Comparison of ENCODE assay signal across 22 mouse cellular contexts in the genomic region with DNA sequence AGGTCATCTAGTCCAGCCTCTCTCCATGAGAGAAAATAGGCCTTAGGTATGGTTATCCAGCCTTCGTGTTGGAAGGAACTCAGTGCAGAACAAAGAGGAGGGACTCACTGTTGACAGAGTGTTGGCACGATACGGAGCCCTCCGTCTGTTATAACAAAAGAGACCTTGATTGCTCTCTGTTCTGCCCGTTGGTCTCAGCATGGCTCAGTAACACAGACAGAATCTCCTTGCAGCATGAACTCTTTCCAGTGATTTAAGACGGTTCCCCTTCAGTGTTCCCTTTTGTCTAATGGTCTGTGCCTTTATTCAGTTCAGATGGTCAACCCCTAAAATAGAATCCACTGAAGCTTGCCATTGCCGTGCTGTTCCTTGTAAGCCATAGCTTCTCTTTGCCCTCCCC. TPM values are rescaled to one million over a fixed set of nuclear protein-coding genes. Genes with fewer than 3 reads are reported as not detected.
DNase-seq lines count a peak whose midpoint lies in the region; ATAC-seq and TF ChIP-seq lines count a peak whose summit lies in the region.
"Had no signal": no experiment of that assay in that cellular context is flagged by ENCODE, and none has a peak within 500 bp of the region (broad histone marks: within the 10 kb centered on the region; RNA-seq: fewer than 3 reads in every experiment).

No protein-coding gene starts in this region.

- no peak overlapping the region for H3K4me3 ChIP-seq in forebrain, postnatal 0 days (ENCODE audit: low read depth, low read length)
- H3K4me3 ChIP-seq in forebrain, embryonic 10.5 days = no peak overlapping the region
- H3K4me3 ChIP-seq: heart, adult 2 months; limb, embryonic 13.5 days; liver, embryonic 13.5 days; lung, embryonic 15.5 days; megakaryocyte, embryonic 14.5 days; midbrain, embryonic 15.5 days; neural tube, embryonic 15.5 days had no signal

- peak; percentile 47; the same call in 1 of the 2 replicates for ATAC-seq in forebrain, postnatal 0 days
- ATAC-seq: inflammation-experienced regulatory T-cells, adult 6 months; midbrain, embryonic 15.5 days had no signal

- H3K4me2 ChIP-seq in forebrain, postnatal 0 days (ENCODE audit: low read depth) = no peak overlapping the region
- H3K4me2 ChIP-seq: limb, embryonic 13.5 days; liver, embryonic 13.5 days; lung, embryonic 15.5 days; midbrain, embryonic 15.5 days; neural tube, embryonic 15.5 days had no signal

- H3K9me3 ChIP-seq in forebrain, postnatal 0 days (ENCODE audit: low read length) = no peaks in the 10 kb centered on the region
- no peaks in the 10 kb centered on the region for H3K9me3 ChIP-seq in forebrain, embryonic 10.5 days
- H3K9me3 ChIP-seq: limb, embryonic 13.5 days; liver, embryonic 13.5 days; lung, embryonic 15.5 days; midbrain, embryonic 15.5 days; neural tube, embryonic 15.5 days had no signal

- no peaks in the 10 kb centered on the region for H3K4me1 ChIP-seq in forebrain, postnatal 0 days (ENCODE audit: insufficient read depth)
- no peaks in the 10 kb centered on the region for H3K4me1 ChIP-seq in forebrain, embryonic 10.5 days
- H3K4me1 ChIP-seq: limb, embryonic 13.5 days; liver, embryonic 13.5 days; lung, embryonic 15.5 days; megakaryocyte, embryonic 14.5 days; midbrain, embryonic 15.5 days; neural tube, embryonic 15.5 days had no signal

- DNase-seq in forebrain, postnatal 0 days = no peak
- no peak for DNase-seq in forebrain, embryonic 10.5 days (ENCODE audit: extremely low spot score, low spot score)
- peak; percentile 45 for DNase-seq in left cerebral cortex, postnatal 4 days
- no peak for DNase-seq in left cerebral cortex, adult 9 months (ENCODE audit: low spot score in 2 of 2)
- DNase-seq in brain, adult 2 months (ENCODE audit: low read depth, low spot score) = peak; percentile 43
- peak; percentile 50 for DNase-seq in cerebellum, adult 9-11 months
- DNase-seq in gastrocnemius, postnatal 4 days (ENCODE audit: low spot score in 2 of 2) = no peak
- DNase-seq: gastrocnemius, postnatal 14 days; heart, adult 2 months; kidney, adult 8-10 months; kidney, postnatal 4 days; liver, embryonic 13.5 days; thymus, postnatal 14 days had no signal

- no peaks in the 10 kb centered on the region for H3K27me3 ChIP-seq in forebrain, postnatal 0 days (ENCODE audit: insufficient read depth, low read length)
- no peaks in the 10 kb centered on the region for H3K27me3 ChIP-seq in forebrain, embryonic 10.5 days (ENCODE audit: poor library complexity, severe bottlenecking)
- H3K27me3 ChIP-seq: limb, embryonic 13.5 days; liver, embryonic 13.5 days; lung, embryonic 15.5 days; megakaryocyte, embryonic 14.5 days; midbrain, embryonic 15.5 days; neural tube, embryonic 15.5 days had no signal

- no peak for TF ChIP-seq CTCF in forebrain, postnatal 0 days (IDR thresholded peaks at IDR 0.05; ENCODE audit: low read depth)

- no peak overlapping the region for H3K27ac ChIP-seq in forebrain, postnatal 0 days (ENCODE audit: low read depth, low read length)
- H3K27ac ChIP-seq in forebrain, embryonic 10.5 days = no peak overlapping the region
- H3K27ac ChIP-seq: heart, adult 2 months; limb, embryonic 13.5 days; liver, embryonic 13.5 days; lung, embryonic 15.5 days; midbrain, embryonic 15.5 days; neural tube, embryonic 15.5 days had no signal

- intact Hi-C loops in left cerebral cortex, postnatal 4 days (cut with DNase I) = no loop called here

- WGBS in forebrain, postnatal 0 days = 27% methylated on average over 7 of the region's 7 CpGs
- 83% methylated on average over 7 of the region's 7 CpGs for WGBS in forebrain, embryonic 10.5 days

- H3K9ac ChIP-seq in forebrain, postnatal 0 days = no peak overlapping the region
- H3K9ac ChIP-seq: limb, embryonic 13.5 days; liver, embryonic 13.5 days; lung, embryonic 15.5 days; midbrain, embryonic 15.5 days; neural tube, embryonic 15.5 days had no signal

- H3K36me3 ChIP-seq in forebrain, postnatal 0 days (ENCODE audit: insufficient read depth) = no peaks in the 10 kb centered on the region
- H3K36me3 ChIP-seq in forebrain, embryonic 10.5 days (replicated peaks) = no peaks in the 10 kb centered on the region
- H3K36me3 ChIP-seq: limb, embryonic 13.5 days; liver, embryonic 13.5 days; lung, embryonic 15.5 days; midbrain, embryonic 15.5 days; neural tube, embryonic 15.5 days had no signal

RNA-seq across cellular contexts. Expression of a gene that starts 41.5 kb away (rescaled TPM):
- total RNA-seq in forebrain, postnatal 0 days (2014; rRNA removed) = not detected in 2 replicates
- polyA plus RNA-seq in forebrain, postnatal 0 days (2015; fragmentation: Nextera tagmentation; extraction: Ambion mirVana) = 0.22 TPM in 1 of 2 replicates, not detected in the other
- 0.16 and 0.20 TPM in 2 replicates for polyA plus RNA-seq in forebrain, embryonic 10.5 days (2016; fragmentation: Nextera tagmentation; extraction: Ambion mirVana)
- total RNA-seq in left cerebral cortex, postnatal 4 days (2021) = not detected
- under 1 TPM in 1 of 2 experiments, not detected in 1; 0.13 TPM for total RNA-seq in gastrocnemius, postnatal 4 days (2021)
- total RNA-seq: gastrocnemius, postnatal 14 days; heart, adult 2 months; hematopoietic stem cell, adult 5-6 weeks; layer of hippocampus, postnatal 14 days; left cerebral cortex, postnatal 10 days had no signal
- polyA plus RNA-seq: liver, embryonic 13.5 days had no signal

Comparison
In these comparisons a context has a peak if more than half of its experiments do, and no peak if none do; other contexts are left out.
1. DNase-seq: peak in left cerebral cortex, postnatal 4 days (single experiment), brain, adult 2 months (single experiment) and cerebellum, adult 9-11 months (single experiment); none in forebrain, postnatal 0 days (single experiment), forebrain, embryonic 10.5 days (single experiment), left cerebral cortex, adult 9 months (0 of 2) and gastrocnemius, postnatal 4 days (0 of 2).